Mouse (Mus musculus) erythroblast, embryonic 14.5 days (primary cell): ENCODE data around the gene Zfp65.
"Not testable (repeated sequence)": the region's sequence is repeated elsewhere in the genome, so short reads cannot be mapped to it uniquely, and the experiment has no call there.

Experiments used
- GATA1 ChIP-seq: IDR thresholded peaks from 2 replicates; pipeline ENCODE4 v1.6.1; 2012; ENCODE audit warnings: low read length, inconsistent platforms, mixed read lengths
- TAL1 ChIP-seq: IDR thresholded peaks from 3 replicates; pipeline ENCODE4 v1.6.1; 2012; ENCODE audit warnings: low read length, inconsistent platforms, mixed read lengths

DNA sequence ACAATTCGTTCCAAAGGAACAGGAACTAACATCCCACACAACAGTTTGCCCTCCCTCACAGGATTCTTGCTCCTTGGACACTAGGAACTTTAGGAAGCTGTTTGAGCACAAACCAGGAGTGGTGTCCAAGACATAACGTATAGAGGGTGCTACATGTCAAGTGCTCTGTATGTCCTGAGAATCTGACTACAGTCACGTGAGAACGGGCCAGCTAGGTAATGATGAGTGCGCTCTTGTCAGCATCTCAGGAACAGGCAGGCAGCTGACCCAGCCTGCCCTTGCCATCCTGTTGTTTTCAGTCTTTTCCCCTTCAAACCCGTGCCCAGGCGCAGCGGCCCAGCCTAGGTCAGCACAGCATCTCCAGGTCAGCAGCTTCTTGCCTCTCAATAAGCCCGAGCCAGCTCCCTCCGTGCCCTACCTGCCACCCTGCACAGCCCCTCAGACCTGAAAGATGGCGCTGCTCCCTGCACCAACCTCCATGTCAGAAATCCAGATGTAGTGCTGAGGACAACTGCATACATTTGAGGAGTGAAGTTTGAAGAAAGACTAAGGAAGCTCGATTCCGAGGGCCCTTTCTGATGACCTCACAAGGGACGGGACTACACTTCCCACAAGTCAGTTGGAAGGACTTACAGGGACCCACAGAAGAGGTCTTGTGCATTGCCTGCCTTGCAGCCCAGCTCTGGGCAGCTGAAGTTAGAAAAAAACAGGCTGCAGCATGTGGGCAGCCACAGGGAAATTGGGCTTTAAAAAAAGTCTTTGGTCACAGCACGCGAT lies 45.8 kb downstream of the Zfp65 start:
- not testable (repeated sequence) for TF ChIP-seq TAL1, GATA1
